Mouse (Mus musculus): ENCODE measurements around the gene Frmd5.

GRCm38 (mm10) chr2:121756336-121756735 lies 50.6 kb downstream of the Frmd5 start:
- TF ChIP-seq POLR2A (IDR thresholded peaks at IDR 0.05; ENCODE audit: low read depth, low read length) (no peak), CTCF (IDR thresholded peaks at IDR 0.05; ENCODE audit: borderline replicate concordance, insufficient read depth, low read length) (no peak)
